Mouse (Mus musculus) cerebellum, adult 11 months (tissue): ENCODE results near the gene Ndufa7.
A peak's percentile ranks its signal among the peaks of the same experiment; 100 is the strongest.
"Not testable (repeated sequence)": the region's sequence is repeated elsewhere in the genome, so short reads cannot be mapped to it uniquely, and the experiment has no call there.

Experiments used
- DNase-seq: peaks from one replicate; pipeline ENCODE4 v3.0.0; 2022

Gene Ndufa7

GRCm38 (mm10) chr17:33812475-33812874, 11.9 kb upstream of the Ndufa7 start:
- no peak for DNase-seq

- no peak for DNase-seq
Observed at GRCm38 (mm10) chr17:33812990-33813389, 11.4 kb upstream of the Ndufa7 start.

- no peak for DNase-seq
Observed at GRCm38 (mm10) chr17:33815399-33815798, 9.0 kb upstream of the Ndufa7 start.

GRCm38 (mm10) chr17:33816612-33817011, 7.8 kb upstream of the Ndufa7 start:
- no peak for DNase-seq

GRCm38 (mm10) chr17:33817184-33817968, 7.0 kb upstream of the Ndufa7 start:
- DNase-seq: peak; percentile 92

- no peak for DNase-seq
Observed at GRCm38 (mm10) chr17:33817969-33818643, 6.3 kb upstream of the Ndufa7 start.

- DNase-seq: no peak
Observed at GRCm38 (mm10) chr17:33822436-33822959, 1.9 kb upstream of the Ndufa7 start.

- not testable (repeated sequence) for DNase-seq
Observed at GRCm38 (mm10) chr17:33823171-33823570, 1.2 kb upstream of the Ndufa7 start.

- not testable (repeated sequence) for DNase-seq
Observed at GRCm38 (mm10) chr17:33824997-33825330, 592 bp downstream of the Ndufa7 start.

GRCm38 (mm10) chr17:33825462-33825861, 1.1 kb downstream of the Ndufa7 start:
- no peak for DNase-seq

GRCm38 (mm10) chr17:33826850-33827249, 2.5 kb downstream of the Ndufa7 start:
- peak; percentile 69 for DNase-seq

GRCm38 (mm10) chr17:33828892-33829291, 4.5 kb downstream of the Ndufa7 start:
- DNase-seq: peak; percentile 53

- DNase-seq: no peak
Observed at GRCm38 (mm10) chr17:33829561-33829960, 5.2 kb downstream of the Ndufa7 start.

GRCm38 (mm10) chr17:33842966-33843795, 18.8 kb downstream of the Ndufa7 start, which contains the start of gene Cd320:
TSS of gene Cd320 (plus strand) at chr17:33843091.
- peak; percentile 90 for DNase-seq

- DNase-seq: no peak
Observed at GRCm38 (mm10) chr17:33844196-33844595, 19.8 kb downstream of the Ndufa7 start.

GRCm38 (mm10) chr17:33848139-33848538, 23.8 kb downstream of the Ndufa7 start:
- no peak for DNase-seq

GRCm38 (mm10) chr17:33851331-33851730, 27.0 kb downstream of the Ndufa7 start:
- no peak for DNase-seq

- DNase-seq: no peak
Observed at GRCm38 (mm10) chr17:33857816-33858215, 33.4 kb downstream of the Ndufa7 start.

- no peak for DNase-seq
Observed at GRCm38 (mm10) chr17:33865330-33866030, 41.1 kb downstream of the Ndufa7 start.

GRCm38 (mm10) chr17:33873537-33873936, 49.2 kb downstream of the Ndufa7 start, which contains the start of gene Gm7029:
TSS of gene Gm7029 (plus strand) at chr17:33873837.
- not testable (repeated sequence) for DNase-seq

- DNase-seq: no peak
Observed at GRCm38 (mm10) chr17:33874411-33874810, 50.0 kb downstream of the Ndufa7 start.

- DNase-seq: not testable (repeated sequence)
Observed at GRCm38 (mm10) chr17:33875797-33876196, 51.4 kb downstream of the Ndufa7 start.
